Mouse (Mus musculus) T-helper 2 cell (primary cell): ENCODE data around the gene Leng8.

Experiments used
- in situ Hi-C: fragments of 300-600 bp; cut with MboI, MseI; formaldehyde crosslinking; loops from one replicate; pipeline ENCODE4 v1.15.1; 2025; ENCODE audit warnings: high pct_unique_total_duplicates

Leng8 gene

DNA sequence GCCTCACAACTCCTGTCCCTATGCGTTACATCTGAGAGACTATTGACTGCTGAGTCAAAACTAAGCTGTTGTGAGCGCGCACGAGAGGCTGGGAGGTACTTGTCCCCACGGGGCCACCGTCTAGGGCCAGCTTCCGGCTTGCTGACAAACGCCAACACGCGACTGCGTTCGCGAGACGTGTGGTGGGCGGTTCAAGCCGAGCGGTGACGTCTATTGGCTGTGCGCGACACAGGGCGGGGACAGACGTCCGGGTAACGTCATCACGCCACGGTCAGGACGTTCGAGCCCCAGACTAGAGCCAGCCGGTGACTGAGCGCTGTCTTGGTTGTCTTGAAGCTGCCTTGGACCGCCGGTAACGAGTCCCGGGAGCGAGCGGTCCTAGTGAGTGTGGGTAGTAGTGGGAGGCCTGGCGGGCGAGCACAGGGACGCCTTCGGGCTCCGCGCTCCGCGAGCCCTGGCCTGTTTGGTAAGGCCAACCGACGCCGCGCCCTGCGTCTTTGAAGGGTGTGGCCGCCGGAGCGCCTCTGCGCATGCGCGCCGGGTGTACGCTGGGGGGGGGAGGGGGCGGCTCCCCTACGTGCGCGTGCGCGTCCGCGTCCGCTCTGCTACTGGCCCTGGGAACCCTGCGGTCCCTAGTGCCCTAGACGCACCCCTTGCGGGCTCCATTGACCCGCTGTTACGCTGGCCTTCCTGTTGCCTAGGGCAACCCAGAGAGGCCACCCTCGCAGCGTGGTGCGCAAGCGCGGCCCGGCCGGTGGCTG is at the start of gene Leng8:
Leng8 (plus strand) TSS at position 269 of the 761 bp plus-strand sequence.
- in situ Hi-C loops = loop anchor here (25.0 kb wide), 2 partner anchors 425 to 925 kb away; partner anchors contain the start of genes Pirb, Rps9, U2af2 and Zfp580

DNA sequence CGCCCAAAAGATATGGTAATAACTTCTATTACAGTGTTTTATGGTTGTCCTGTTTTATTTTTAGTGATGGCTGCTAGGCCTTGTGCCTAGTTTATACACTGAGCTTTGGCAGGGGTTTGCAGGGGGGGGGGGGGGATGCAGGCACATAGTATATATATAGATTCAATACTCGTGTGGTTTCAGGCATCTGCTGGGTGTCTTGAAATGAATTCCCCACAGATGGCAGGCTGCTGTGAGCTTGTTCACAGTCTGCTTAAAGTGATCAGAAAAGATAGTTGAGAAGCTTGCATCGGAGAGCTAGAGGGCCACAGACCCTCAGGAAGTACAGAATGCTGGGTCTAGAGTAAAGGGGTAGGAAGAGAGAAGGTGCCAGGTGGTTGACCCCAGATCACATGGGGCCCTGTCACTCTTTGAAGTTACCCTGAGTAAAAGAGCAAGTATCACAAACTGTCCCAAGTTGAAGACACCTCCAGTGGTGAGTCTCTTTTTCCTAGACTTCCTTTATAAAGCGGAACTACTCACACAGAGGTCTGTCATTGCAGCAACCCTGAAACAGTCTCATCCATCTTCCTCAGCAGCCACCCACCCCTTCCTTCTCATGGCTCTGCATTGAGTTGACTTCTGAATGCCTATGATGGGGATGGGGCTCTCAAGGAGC is 49.5 kb upstream of the Leng8 start:
- in situ Hi-C loops = no loop called here

DNA sequence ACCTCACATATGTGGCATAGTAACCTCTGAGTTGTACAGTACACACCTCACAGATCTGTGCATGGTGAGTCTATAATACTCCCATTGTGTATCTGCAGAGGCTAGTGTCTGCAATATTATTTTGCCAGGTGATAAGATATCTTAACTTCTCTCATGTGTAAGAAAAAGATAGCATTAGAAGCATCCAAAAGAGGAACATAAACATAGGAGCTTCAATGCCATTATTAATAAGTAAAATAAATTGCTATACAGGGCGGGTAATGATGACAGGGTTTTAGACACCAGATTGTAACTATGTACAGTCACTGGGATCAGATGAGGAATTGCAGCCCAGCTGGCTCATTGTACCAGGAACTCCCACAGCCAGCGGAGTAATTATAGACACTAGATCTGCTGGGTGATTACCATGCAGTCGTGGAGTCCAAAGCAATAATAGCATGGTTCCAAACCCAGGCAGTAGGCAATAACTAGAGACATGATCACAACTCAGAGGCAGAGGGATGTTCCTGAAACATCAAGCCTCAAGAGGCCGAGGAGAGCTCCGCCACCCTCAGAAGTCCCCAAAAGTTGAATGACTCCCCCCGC is 48.9 kb upstream of the Leng8 start:
- in situ Hi-C loops = no loop called here

DNA sequence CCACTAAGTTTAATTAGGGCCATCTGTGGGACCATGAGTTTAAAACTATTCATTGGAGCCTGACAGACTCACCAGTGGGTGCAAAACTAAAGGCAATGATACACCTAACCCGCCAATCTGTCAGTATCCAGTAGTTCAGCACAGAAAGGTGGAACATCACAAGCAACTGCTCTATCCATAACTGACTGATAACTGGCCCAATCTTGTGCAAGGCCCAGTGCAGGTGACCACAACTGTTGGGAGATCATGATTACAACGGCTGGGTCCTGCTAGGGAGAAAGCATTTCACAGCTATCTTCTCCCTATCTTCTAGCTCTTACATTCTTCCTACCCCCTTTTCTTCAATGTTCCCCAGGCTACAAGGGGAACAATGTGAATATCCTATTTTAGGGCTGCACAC is 48.2 kb upstream of the Leng8 start:
- in situ Hi-C loops = no loop called here

DNA sequence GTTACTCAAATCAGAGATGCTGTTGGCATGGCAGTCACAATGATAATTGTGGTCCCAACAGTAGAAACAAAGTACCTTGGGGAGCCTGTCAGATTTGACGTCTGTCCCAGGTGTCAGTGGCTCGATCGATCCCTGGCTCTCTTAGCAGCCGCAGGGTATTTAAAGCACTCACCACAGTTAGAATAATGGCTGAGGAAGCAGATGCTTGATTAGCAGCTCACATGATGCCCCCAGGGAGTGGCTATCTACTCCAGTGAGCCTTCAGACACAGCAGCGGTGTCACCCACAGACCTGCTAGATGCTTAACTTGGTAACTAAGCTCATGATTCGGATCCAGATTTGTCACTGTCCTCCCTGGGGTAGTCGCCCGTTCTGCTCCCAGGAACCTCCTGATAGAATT is 45.7 kb upstream of the Leng8 start:
- in situ Hi-C loops = no loop called here

DNA sequence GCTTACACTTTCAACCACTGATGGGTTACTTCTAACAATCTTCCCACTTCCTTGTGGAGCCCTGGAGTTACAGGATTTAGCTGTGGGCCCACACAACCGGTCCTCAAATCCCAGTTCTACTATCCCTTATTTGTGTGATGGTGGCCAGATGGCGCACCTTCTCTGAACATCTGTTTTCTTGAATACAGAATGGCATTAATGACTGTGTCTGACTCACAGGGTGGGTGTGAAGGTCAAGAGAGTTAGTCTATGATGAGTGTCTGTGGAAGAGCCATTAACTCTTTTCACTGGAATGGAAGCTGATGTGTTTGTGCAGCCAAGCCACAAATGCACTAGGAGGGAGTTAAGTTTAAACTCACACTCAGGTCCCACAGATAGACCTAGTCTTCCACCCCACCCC is 38.5 kb upstream of the Leng8 start:
- in situ Hi-C loops = no loop called here

DNA sequence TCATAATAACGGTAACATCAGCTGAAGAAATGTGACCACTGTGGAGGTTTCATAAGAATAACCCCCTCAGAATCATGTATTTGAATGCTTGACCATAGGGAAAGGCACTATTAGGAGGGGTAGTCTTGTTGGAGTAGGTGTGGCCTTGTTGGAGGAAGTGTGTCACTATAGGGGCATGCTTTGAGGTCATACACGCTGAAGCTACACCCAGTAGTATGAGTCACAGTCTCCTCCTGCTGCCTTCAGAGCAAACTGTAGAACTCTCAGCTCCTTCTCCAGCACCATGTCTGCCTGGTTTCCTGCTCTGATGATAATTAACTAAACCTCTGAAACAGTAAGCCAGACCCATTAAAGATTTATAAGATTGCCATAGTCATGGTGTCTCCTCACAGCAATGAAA is 38.0 kb upstream of the Leng8 start:
- in situ Hi-C loops = no loop called here

DNA sequence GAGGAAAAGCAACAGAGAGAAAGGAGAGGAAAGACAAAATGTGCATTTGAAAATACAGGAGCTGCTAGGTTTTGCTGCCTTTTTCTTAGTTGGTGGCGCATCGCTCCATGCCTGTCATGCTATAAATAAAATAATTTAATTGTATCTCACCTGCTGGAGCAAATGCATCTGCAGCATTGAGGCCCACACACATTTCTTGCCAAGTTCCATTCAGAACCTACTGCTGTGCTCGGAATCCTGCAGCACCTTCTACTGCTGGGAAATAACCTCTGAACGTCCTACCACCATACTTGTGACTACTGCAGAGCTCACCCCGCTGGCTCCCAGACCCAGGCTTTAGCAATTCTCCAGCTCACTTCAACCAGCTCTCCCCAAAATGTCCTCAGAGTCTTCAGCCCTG is 35.7 kb upstream of the Leng8 start:
- in situ Hi-C loops = loop anchor here (10.0 kb wide), 1 partner anchor 806 kb away; no protein-coding TSS in a partner anchor

DNA sequence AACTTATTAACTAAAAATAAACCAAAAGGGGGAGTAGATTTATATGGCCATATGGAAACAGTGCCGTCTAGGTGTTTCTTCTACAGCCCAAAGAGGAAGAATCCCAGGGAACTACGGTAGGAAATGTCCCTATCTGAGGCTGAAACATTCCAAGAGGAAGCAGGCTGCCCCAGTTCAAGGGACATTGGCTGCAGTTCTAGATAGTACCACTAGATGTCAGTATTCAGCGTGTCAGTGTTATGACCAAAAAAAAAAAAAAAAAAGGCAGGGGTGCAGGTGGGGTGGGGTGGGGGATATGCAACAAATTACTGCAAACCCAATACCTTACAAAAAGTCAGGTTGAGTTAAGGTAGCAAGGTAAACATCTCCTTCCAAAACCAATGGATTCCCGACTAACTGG is 33.4 kb upstream of the Leng8 start:
- in situ Hi-C loops = loop anchor here (10.0 kb wide), 1 partner anchor 809 kb away; no protein-coding TSS in a partner anchor

DNA sequence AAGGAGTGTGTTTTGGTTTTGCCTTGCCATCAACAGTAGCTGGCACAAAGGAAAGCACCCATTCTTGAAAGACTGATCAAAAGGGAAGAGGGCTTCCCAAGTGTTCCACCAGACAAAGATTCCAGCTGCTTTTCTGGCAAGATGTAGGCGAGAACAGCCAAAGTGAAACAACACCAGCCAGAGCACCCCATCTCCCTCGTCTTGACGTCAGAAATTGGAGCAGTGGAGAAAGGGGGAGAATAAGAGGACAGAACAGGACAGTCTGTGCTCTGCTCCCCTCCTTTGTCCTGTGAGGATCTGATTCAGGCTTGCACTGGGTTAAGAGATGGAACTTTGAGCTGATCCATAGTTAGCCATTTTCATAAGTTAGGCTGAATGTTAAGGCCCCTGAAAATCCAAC is 25.1 kb upstream of the Leng8 start:
- in situ Hi-C loops = no loop called here

DNA sequence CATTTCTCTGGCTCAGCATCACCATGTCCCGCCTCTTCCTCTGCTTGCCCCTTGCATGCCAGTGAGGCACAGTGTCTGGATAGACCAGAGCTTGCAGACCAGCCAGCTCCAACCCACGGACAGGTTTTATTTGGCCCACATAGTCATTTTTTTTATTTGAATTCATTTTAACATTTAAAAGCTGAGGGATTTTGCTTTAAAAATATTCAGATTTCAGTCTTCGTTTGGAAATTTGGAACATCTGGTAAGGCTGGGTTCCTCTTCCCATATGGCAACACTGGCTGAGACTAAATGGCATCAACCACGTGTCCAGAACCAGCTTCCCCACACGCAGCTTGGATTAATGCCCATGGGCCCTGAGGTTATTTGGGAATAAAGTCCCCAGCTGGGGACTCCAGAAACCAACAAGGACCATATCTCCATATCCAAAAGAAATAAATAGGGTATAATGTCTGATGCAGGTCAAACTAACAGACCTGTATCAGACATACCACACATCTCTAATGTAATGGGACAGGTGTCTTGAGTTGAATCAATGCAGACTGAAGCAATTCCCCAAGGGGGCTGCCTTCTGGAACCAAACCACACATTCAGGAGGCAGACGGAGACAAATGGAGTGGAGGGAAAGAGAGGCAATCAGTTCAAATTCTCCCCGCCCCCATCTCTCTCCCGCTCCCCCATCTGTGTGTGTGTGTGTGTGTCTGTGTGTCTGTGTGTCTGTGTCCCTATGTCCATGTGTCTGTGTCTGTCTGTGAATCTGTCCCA is 19.6 kb upstream of the Leng8 start:
- in situ Hi-C loops = no loop called here

DNA sequence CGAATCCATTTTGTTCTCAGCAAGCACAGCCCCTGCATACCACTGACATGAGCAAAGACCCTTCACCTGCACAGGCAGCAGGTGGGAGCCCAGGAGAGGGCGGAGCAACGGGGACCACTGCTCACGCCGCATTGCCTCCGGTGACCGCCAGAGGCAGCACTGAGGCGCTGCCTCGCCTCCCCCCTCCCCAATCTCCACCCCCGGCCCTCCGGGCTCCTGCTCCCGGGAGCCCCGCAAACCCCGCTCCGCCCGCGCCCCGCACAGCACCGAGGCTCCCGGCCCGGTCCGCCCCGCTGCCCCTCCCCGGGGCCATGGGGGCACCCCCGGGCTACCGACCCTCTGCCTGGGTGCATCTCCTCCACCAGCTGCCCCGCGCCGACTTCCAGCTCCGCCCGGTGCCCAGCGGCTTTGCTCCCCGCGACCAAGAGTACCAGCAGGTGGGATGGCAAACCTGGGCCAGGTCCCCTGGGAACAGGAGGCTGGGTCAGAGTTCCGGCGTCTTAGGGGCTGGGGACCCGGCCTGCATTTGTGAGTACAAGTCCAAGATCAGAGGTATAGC is 17.4 kb upstream of the Leng8 start, which contains the start of gene Ttyh1:
Ttyh1 (plus strand) TSS at position 65 of the 559 bp plus-strand sequence.
- in situ Hi-C loops = no loop called here

DNA sequence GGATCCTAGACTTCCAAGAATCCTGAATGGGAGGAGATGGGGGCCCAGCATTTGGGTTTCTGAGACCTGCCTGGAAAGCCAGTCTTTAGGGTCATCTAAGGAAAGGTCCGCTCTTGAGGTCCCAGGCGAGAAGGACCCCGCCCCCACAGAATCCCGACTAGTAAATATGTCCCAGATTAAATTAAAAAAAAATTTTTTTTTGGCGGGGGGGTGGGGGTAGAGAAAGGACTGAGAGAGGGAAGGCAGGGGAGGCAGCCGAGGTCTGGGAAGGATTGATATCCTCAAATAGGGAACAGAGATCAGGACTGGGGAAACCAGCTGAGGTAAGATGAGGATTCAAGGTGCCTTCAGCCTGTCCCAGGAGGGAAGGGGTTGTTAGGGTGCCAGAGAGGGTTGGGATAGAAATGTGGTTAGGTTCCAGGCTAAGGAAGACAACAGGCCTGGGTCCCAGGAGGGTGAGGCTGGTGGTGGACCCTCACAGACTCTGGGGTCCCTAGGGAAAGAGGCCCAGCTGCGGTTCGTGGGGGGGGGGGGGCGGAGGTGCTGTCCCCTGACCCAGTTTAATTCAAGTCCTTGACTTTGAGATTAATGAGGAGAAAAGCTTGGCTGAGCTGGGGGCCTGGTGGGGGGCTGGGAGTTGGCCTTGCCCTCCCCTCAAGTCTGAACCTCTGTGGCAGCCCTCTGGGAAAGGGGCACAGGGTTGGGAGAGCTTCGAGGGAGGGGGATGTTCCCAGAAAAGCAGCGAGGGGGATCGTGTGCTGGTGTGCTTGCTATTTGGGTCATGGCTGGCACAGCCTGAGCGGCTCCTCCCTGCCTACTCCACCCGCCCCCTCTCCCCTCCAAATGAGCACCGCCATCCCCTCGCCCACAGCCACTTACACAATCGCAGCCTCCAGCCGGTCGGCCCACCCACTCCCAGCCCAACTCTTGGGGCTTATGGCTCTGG is 16.6 kb upstream of the Leng8 start:
- in situ Hi-C loops = loop anchor here (10.0 kb wide), 1 partner anchor 405 kb away; the partner anchor contains the start of gene Tnni3

DNA sequence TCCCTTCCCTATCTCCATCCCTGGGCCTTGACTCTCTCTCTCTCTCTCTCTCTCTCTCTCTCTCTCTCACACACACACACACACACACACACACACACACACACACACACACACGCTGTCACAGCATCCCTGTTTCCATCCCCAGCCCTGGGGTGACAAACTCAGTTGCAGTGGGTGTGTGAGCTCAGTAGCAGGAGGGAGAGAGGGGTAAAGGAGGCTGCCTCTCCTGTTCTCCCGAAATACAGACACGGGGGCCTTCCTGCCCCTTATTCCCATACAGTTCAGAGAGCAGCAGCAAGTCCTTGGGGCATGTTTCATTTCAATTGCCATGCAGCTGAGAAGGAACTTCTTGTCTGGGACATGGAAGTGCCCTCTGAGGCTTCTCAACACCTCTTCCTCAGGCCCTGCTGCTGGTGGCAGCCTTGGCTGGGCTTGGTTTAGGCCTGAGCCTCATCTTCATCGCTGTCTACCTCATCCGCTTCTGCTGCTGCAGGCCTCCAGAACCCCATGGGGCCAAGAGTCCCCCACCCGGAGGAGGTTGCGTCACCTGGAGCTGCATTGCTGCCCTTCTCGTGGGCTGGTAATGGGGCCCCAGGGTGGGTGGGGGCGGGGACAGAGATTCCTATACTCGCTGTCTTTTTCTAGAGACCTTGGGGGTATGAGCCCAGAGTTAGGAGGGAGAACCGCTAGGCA is 14.6 kb upstream of the Leng8 start:
- in situ Hi-C loops = loop anchor here (10.0 kb wide), 1 partner anchor 403 kb away; the partner anchor contains the start of gene Tnni3

DNA sequence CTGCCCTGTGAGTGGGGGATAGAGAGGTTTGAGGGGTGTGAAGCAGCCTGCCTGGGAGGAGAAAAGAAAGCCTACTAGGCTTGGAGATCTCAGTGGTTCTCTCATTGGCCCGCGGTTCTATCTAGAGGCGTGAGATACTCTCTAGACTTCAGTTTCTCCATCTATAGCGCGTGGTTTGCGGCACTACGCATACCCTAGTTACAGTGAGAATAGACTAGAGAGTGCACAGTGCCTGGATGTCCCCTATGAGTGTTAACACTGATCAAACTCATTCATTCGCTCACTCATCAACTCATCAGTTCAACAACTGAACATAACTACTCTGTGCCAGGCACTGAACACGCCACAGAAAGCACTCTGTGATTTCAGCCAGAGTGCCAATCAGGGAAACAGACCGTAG is 14.1 kb upstream of the Leng8 start:
- in situ Hi-C loops = loop anchor here (10.0 kb wide), 1 partner anchor 402 kb away; the partner anchor contains the start of gene Tnni3

DNA sequence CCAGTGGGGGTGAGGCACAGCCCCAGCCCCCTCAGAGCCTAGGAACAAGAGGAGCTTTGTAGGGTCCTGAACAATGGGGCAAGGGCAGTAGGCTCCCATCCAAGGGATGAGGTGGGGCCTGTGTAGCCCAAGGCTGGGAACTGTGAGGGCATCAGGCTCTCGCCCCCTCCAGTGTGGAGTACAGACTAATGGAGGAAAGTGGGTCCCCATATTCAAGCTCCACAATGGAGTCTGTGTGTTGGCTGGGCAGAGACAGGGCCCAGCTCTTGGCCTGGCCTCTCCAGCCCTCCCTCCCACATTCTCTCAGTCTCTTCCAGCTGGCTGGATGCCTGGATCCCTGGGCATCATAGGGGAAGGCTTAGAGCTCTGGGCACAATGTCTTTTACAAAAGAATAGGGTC is 13.1 kb upstream of the Leng8 start:
- in situ Hi-C loops = loop anchor here (10.0 kb wide), 1 partner anchor 401 kb away; the partner anchor contains the start of gene Tnni3

DNA sequence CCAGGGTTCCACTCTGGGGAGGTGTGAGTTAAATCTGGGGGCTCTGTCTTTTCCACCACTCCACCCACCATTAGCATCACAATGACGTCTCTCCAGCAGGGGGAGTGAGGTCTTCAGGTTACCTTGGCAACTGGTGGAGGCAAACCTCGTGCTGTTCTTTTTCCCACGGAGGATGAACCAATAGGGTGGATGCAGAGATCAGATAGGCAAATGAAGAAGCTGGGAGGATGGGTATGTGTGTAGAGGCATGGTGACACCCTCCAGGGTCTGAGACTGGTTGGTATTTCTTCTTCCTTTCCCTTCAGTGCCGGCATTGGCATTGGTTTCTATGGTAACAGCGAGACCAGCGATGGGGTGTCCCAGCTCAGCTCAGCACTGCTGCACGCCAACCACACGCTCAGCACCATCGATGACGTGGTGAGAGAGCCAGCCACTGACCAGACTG is 12.5 kb upstream of the Leng8 start:
- in situ Hi-C loops = loop anchor here (10.0 kb wide), 1 partner anchor 400 kb away; the partner anchor contains the start of gene Tnni3

DNA sequence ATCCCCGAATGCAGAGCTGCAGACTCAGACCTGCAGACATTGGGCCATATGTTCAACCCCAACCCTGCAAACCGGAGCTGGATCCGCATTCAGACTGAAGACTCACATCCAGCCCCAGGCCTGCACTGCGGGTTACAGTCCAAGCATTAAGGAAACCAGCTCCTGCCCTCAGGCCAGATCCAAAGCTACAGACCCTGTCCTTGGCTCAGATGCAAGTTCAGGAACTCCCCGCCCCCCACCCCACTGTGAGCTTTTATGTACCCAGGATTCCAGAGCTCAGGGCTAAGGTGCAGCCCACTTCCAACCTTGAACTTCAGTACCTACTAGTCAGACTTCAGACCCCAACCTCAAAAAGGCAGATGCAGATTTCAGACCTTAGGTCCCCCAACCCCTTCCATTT is 12.0 kb upstream of the Leng8 start:
- in situ Hi-C loops = loop anchor here (5.0 to 25.0 kb wide), 4 partner anchors 312 to 937 kb away; partner anchors contain the start of genes Pirb, Rps9, Tnni3 and U2af2

DNA sequence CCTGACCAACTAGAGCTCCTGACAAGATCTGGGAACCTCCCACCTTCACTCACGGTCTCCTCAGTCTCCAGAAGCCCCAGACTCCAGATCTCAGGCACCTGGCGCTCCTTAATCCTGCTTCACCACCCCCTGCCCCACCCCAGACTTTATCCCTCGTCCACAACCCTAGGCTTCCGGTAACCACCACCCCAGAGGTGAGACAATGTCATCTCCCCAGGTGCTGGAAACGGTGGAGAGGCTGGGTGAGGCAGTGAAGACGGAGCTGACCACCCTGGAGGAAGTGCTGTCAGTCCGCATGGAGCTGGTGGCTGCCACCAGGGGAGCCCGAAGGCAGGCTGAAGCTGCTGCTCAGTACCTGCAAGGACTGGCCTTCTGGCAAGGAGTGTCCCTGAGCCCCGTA is 11.5 kb upstream of the Leng8 start:
- in situ Hi-C loops = loop anchor here (5.0 to 25.0 kb wide), 4 partner anchors 312 to 937 kb away; partner anchors contain the start of genes Pirb, Rps9, Tnni3 and U2af2
